Mouse (Mus musculus) embryo, embryonic 11 days (tissue): ENCODE data around the gene Garem2.
A peak's percentile ranks its signal among the peaks of the same experiment; 100 is the strongest.

Experiments
- DNase-seq: peaks from one replicate; pipeline ENCODE4 v3.0.0-alpha.2; 2015

Garem2 gene

DNA sequence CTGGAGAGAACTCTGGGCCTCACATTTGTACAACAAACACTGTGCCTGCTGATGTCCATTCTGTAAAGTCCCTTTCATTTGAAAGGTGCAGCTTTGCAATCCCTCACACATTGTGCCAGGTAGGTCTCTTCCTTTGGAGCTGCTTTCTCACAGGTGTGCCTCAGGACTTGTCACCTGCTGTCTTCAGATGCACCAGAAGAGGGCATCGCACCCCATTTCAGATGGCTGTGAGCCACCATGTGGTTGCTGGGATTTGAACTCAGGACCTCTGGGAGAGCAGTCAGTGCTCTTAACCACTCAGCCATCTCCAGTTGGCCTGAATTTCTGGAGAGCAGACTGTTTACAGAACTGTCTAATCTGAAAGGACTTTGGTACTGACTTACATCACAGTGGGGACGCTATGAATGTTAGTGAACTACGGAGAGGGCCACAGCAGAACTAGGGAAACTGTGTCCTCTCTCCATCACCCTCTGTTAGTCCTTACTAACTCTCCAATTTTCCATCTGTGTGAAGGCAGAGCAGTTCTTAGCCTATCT, 7.6 kb downstream of the Garem2 start:
- no peak for DNase-seq

DNA sequence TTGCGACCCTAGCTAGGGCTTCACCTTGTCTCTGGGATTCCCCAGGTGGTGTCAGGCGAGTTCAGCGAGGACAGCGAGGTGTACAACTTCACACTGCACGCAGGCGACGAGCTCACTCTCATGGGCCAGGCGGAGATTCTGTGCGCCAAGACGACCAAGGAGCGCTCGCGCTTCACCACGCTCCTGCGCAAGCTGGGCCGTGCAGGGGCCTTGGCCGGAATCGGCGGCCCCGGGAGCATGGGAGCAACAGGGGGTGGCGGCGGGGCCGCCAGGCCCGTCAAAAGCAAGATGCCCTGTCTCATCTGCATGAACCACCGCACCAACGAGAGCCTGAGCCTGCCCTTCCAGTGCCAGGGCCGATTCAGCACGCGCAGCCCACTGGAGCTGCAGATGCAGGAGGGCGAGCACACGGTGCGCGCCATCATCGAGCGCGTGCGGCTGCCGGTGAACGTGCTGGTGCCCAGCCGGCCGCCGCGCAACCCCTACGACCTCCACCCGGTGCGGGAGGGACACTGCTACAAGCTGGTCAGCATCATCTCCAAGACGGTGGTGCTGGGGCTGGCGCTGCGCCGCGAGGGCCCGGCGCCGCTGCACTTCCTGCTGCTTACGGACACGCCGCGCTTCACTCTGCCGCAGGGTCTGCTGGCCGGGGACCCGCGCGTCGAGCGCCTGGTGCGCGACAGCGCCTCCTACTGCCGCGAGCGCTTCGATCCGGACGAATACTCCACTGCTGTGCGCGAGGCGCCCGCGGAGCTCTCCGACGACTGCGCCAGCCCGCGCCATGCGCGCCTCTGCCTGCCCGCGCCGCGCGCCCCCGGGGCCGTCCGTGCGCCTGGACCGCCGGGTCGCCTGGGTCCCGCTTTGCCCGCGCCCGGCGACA, 9.2 kb downstream of the Garem2 start:
- DNase-seq = peak; percentile 93

DNA sequence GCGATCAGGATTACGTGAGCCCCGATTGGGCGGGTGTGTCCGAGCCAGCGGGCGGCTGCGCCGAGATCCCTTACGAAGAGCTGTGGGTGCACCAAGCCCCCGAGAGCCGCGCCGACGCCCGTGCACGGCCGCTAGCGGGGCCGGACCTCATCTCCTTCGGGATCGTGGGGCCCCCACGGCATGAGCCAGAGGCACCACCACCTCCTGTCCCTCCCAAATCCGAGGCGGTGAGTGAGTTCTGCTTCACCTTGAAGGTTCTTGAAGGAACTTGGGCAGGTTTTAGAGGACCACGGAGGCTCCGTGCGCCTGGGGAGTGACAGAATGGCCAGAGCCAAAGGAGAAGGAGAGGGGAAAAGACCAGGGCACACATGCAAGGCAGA, 9.8 kb downstream of the Garem2 start:
- no peak for DNase-seq

DNA sequence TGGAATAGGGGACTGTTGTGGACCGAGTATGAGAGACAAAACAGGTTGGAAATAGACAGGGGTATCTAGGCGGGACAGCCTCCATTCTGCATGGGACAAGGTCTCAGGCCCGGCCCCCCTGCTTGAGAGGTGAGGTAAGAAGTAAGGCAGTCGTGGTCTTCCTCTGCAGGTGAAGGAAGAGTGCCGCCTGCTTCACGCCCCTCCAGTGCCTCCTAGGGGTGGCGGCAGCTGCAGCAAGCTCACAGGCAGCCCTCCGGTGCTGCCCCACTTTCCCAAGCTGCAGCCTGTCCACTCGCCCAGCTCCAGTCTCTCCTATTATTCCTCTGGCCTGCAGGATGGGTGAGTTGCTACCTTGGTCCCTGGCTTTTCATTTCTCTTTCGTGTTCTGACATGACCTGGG, 10.8 kb downstream of the Garem2 start:
- peak; percentile 35 for DNase-seq

DNA sequence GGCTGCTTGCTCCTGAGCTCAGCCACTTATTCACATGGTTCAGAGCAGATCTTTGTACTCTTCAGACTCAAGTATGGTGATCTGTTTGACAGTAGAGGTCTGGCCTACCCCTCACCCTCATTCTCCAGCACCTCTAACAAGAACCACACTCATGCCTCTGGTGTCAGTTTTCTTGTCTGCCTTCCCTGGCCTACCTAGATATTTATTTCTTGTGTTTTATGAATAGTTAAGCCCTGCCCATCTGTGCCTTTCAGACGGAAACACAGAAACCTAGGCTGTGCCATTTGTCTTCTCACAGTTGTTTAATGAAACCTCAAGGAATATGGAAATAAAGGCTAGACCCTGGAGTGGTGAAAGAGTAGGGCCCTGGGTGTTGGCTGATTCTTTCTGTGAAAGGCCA, 13.1 kb downstream of the Garem2 start:
- no peak for DNase-seq

DNA sequence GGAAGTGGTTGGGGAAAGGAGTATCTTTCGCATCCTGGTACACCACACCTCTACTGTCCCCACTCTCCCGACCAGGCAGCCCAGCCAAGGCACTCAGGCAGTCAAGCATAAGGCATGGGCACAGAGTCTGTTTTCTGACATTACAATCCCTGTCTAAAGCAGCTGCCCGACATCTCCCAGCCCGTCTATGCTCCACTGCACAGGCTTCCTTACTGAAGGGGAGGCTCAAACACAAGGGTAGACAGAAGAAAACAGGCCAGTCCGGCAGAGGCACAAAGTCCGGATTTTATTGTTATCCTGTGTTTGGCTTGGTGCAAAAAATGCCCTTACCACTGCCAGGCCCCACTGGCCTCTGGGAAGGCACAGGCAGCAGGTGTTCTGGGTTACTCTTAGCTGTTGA, 14.2 kb downstream of the Garem2 start:
- no peak for DNase-seq

DNA sequence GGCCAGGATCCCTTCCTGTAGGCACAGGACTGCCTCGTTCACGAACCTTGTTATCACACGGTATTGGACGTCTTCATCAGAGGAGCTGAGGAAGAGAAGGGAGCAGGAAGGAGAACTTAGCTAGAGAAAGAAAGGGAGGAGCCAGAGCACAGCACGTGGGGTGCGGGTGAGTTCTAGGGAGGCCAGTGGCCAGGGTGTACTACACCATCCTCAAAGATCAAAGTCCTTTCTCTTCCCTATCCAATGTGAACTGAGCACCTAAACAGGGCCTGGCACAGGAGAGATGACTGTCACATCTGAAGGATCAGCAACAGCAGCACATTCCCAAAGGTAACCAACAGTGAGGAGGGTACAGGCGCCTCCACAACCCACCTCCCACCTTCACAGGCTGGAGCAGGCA, 15.1 kb downstream of the Garem2 start:
- DNase-seq = no peak

DNA sequence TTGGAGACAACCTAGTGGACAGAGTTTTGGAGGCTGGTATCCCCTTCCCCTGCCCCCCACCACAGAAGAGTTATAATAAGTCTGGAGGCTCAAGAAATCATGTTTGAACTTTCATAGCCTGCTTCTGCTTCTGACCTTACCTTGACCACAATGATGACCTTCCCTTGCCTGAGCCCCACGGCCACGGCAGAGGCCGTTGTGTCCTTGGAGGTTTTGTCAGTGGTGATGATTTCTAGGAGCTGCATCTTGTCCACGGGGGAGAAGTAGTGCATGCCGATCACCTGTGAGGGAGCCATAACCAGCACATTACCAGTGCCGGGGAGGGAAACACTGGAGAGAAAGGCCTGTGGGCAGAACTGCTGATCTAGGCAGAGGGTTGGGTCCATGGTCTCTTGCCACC, 17.5 kb downstream of the Garem2 start:
- no peak for DNase-seq

DNA sequence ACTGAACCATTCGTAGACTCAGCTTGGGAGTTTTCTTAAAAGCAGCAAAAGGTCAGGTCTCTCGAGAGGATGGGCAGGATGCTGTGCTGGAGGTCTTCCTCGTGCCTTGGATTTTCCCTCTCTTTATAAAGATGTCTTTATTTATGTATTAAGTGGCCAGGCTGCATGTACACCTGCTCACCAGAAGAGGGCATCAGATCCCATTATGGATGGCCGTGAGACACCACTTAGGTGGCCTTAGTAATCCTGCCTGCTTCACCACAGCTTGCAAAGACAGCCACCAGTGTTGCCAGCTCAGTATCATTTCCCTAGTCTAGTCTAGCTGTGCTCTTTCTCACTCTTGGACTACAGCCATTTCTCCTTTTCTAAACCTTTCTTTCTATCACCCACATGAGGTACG, 20.6 kb downstream of the Garem2 start:
- peak; percentile 68 for DNase-seq

DNA sequence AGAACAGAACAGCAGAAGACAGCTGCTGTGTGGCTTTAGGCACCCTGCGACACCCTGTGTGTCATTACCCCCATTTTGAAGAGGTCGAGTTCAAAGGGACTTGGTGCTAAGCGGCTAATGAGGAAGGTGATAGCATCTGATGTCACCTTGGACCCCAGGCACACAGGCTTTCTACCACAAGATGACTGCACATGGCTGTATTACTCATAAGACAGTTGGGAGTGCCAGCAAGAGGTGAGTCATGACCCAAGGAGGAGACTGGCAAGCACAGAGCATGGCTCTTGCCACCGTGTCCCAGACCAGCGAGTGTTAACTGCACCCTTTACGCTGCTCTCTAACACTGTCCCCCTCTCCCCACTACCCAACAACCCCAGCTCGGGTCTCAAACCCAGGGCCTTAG, 21.8 kb downstream of the Garem2 start:
- DNase-seq = no peak

DNA sequence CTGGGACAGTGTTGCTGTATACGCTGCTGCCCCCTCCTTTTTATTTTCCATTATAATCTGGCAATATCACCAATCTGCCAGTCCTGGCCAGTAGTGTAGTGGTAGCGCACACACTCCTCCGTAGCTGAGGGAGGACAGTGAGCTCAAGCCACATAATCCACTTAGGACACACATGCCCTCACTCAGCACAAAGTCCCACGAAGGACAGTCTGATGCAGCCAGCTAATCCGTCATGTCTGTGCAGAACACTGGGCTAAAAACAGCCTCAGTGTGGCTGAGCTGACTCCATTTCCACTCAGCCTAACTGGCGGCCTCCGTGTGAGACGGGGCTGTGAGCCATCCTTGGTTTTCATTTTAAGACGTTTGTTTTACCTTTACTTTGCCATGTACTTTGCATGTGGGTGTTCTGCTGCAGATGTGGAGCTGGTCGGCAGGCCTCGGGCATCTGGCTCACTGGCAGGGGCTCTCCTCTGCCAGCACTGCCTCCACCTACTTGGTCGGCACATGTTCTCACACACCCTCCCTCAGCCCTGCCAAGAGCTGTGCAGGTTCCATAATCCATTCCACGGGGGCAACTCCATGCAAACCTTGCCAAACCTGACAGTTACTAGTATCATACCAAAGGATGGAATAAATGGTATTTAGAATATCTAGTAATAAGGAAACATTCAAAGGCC, 23.1 kb downstream of the Garem2 start:
- DNase-seq = no peak

DNA sequence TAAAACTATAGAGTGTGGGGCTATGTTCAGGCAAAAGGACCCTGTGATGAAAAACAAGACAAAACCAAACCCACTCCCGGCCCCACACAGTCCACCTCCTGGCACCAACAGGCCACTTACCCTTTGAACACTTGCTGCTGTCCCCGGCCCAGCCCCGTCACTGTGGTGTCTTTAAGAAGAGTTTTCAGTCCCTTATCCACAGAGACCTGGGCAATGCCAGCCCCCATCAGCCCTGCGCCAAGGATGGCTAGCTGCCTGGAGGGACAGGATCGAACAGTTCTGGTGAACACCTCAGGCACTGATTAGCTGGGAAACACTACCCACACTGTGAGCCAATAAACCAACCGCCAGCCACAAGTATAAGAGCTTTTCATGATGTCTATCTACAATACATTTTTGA, 23.7 kb downstream of the Garem2 start:
- no peak for DNase-seq

DNA sequence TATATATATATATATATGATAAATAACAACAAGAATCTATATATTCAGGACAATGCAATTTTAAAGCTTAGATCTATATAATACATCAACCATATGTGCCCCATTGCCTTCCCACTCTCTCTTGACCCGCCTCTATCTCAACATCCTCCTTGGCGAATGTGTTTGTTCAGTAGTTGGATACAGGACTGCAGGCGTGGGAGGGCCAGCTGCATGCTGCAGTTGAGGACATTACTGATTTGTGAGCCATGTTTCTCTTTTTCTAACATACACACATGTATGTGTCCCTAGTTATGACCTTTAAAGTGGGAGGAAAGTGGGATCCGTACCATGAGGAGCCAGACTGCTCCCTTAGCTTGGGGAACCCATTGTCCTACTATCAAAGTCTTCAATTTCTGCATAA, 26.3 kb downstream of the Garem2 start:
- DNase-seq = no peak

DNA sequence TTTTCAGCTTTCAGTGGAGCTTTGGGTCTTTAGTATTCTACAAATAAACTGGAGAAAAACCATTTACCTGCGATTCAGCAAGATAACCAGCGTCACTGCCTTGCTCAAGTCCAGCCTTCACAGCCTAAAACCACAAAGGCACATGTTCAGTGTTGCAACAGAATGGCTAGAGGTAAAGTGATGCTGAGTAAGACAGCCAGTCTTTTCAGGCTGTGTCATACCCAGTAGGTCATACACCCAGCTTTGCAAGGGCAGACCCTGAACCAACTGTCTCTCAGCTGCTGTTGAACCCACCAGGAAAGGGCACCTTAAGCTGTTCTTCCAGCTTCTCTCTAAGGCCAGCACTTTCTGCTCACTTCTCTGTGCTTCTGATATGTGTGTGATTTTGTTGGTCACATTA, 27.2 kb downstream of the Garem2 start:
- no peak for DNase-seq

DNA sequence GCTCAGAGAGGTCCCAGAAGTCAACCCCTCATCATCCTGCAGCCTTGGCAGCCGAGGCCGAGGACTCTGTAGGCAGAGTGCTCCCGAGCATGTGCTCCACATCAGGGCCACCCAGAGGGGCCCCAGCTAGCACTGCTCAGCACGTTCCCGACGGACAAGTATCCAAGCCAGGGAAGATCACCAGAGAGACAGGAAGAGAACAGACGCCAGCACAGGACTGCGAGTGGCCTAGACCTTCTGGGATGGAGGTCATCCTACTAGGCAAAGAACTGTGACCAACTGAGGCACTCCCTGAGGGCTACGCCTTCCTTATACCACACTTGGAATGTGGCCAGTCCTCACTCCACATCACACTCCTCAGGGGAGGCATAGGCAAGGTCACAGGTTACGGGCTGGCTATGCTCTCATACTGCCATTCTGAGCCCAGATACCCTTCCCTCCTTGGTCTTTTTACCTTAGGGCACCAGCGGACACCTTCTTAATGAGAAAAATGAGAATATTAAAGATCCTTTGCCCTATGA, 30.8 kb downstream of the Garem2 start:
- DNase-seq = no peak

DNA sequence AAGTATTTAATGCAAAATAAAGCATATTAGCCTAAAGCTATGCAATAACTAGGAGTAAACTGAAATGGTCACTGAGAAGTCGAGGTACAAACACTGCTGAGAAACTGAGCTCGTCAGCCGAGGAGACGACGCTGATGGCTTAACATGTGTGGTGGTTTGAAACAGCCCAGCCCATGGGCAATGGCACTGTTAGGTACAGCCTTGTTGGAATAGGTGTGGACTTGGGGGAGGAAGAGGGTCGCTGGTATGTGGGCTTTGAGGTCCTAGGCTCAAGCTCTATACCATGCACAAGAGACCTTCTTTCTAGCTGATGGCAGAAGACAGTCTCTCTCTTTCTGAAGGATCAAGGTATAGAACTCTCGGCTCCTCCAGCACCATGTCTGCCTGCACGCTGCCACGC, 32.3 kb downstream of the Garem2 start:
- no peak for DNase-seq

DNA sequence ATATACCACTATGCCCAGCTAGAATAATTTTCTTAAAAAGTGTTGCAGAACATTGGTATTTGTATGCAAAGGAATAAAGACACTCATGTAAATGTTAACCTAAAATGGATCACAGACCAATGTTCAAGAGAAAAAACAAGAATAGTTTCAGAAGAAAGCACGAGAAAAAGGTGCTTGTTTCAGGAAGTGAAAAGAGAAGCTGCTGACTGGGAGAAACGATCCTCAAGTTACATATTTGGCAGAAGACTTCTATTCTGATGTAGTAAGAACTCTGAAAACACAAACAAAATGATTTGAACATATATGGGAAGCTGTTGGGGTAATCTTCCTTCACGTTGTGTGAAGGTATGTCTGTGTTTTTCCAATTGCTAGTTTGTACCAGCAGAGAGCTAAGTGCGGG, 33.2 kb downstream of the Garem2 start:
- no peak for DNase-seq

DNA sequence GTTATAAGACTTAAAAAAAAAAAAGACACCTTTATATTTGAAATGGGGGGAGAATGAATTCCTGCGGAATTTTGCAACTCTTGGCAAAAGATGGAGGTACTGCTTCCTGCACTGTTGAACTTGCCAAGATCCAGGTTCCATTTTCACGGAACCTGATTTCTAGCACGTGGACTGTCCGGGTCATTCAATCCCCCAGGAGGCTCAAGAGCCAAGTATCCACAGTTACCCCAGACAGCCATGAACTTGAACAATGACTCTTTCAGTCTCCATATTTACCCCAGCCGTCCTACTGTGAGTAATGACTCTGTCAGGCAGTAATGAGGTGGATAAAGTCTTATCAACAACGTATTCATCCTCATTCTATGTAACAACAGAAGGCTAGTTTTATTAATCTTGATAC, 41.6 kb downstream of the Garem2 start:
- DNase-seq = no peak

DNA sequence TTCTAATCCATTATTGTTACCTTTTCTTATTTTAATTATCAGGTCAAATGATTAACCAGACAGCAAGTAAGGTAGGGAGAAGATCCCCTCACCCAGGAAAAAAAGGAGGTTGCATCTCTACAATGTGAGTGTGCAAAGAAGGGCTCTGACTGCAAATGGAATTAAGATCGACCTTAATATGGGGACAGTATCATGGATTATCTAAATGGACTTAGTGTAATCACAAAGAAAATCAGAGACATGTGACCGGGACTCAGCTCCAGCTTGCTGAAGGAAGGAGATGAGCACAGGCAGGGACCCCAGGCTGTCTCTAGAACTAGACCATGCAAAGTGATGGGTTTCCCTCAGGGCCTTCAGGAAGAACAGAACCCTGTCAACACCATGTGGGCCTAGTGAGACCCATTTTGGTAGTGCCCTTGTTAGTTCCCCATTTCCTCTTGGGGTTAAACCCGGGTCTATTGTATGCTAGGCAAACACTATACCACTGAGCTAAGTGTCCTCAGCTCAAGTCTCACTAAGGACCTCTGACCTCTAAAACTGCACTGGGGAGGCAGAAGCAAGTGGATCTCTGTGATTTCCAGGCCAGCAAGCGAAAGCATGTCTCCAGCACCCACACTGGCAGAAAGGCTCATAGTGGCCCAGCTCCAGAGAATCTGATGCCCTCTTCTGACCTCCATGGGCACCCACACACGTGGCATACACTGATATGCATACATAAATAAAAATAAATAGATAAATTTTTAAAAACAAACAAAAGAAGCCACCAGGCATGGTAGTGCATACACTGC, 43.4 kb downstream of the Garem2 start:
- DNase-seq = no peak

DNA sequence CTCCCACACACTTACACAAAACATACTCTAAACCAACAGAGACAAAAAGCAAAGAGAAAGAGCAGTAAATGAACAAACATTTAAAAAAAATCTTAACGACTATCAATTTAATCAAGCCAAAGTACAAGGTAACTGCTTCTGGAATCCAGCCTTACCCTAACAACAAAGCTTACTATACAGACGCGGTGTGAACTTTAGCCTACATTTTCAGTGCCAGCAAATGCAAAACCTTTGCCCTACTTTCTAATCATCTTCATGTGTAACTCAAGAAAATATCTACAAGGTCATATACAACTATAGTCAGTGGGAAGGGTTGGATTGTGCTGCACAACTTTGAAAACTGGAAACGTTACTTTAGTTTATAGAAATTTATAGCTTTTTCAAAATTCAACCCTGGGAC, 47.0 kb downstream of the Garem2 start:
- no peak for DNase-seq

DNA sequence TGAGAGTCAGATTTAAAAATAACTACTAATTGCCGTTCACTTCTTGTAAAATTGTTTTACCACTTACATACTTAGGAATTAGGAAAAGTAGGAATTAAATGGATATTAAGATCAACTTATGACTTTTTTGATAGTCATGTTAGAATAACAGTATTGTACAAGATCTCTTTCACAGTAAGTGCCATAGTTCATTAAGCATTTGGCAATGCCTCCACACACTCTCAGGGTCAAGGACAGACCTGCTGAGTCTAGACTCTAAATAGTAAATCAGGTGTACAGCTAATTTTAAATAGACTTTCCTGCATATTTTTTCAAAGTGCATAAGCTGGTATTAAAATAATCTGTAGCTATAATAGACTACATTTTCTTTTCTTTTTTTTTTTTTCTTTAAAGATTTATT, 47.5 kb downstream of the Garem2 start:
- DNase-seq = no peak

DNA sequence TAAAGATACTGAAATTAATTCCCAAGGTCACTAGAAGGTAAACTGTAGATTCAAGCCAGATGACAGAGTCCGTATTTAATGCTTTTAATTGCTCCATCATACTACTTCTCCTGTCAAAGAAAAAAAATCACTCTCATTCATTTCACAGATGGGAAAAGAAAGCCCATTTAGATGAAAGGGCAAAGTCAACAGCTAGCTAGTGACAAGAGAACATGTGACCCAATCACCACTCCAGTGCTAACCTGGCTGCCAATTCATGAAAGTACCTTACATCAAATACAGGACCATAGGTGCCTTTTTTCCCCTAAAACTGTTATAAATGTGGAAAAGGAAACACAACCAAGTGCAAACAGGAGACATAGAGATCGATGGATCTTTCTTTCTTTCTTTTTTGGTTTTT, 48.3 kb downstream of the Garem2 start:
- no peak for DNase-seq

DNA sequence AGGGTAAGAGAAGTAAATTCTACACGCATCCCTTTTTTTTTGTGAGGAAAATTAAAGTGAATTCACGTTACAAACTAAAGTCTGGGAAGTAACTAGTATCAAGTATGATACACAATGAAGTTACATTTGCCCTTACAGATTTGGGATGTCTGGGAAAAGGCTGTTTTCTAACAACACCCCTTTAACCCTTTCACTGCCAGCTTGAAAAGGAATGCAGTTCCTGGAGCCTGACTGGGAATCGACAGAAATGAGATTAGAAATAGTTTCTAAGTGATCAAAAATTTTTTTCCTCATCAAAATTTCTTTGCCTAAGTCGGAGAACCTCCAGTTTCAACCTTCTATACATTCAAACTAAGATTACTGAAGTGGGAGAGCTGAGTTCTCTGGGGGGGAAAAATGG, 49.1 kb downstream of the Garem2 start:
- DNase-seq = peak; percentile 68
